12 mouse cellular contexts compared by ENCODE assay signal in genomic region chr5:99354640-99355132, GRCm38 (mm10).
DNase-seq lines count a peak whose midpoint lies in the region; ATAC-seq and TF ChIP-seq lines count a peak whose summit lies in the region.
"Had no signal": no experiment of that assay in that cellular context is flagged by ENCODE, and none has a peak within 500 bp of the region (broad histone marks: within the 10 kb centered on the region; RNA-seq: fewer than 3 reads in every experiment).

No protein-coding gene starts in this region.

- ATAC-seq in embryonic facial prominence, embryonic 15.5 days (ENCODE audit: insufficient number of reproducible peaks, low FRiP score, low TSS enrichment, low read depth), result no peak; the same call in 1 of the 2 replicates
- peak; percentile 63 for ATAC-seq in intestine, embryonic 16.5 days
- ATAC-seq in stomach, embryonic 16.5 days (ENCODE audit: insufficient read depth, low FRiP score), result peak; percentile 70
- ATAC-seq in hindbrain, postnatal 0 days, result no peak
- ATAC-seq: activated CD4-positive, CD25-positive, alpha-beta regulatory T cell, adult 4 months had no signal

- intact Hi-C loops in left cerebral cortex, postnatal 14 days (cut with DNase I), result no loop called here
- intact Hi-C loops in left cerebral cortex, postnatal 36 days (cut with DNase I), result loop anchor here (5.0 kb wide), 1 partner anchor 102 kb away; no protein-coding TSS in a partner anchor

- peak overlapping the region; percentile 55 for H3K27ac ChIP-seq in embryonic facial prominence, embryonic 15.5 days (replicated peaks)
- H3K27ac ChIP-seq in intestine, embryonic 16.5 days (ENCODE audit: low read length), result peak overlapping the region; percentile 23; the same call in 1 of the 2 replicates
- H3K27ac ChIP-seq in stomach, embryonic 16.5 days (ENCODE audit: low read length), result peak overlapping the region; percentile 57
- H3K27ac ChIP-seq in hindbrain, postnatal 0 days, result no peak overlapping the region
- H3K27ac ChIP-seq: kidney, postnatal 0 days; midbrain, embryonic 12.5 days; neural tube, embryonic 13.5 days had no signal

- no peak for TF ChIP-seq CTCF in hindbrain, postnatal 0 days (IDR thresholded peaks at IDR 0.05; ENCODE audit: low read depth)

- H3K4me3 ChIP-seq in embryonic facial prominence, embryonic 15.5 days (replicated peaks), result no peak overlapping the region
- H3K4me3 ChIP-seq in intestine, embryonic 16.5 days (ENCODE audit: low read length), result no peak overlapping the region
- H3K4me3 ChIP-seq in stomach, embryonic 16.5 days (replicated peaks; ENCODE audit: low read length), result no peak overlapping the region
- no peak overlapping the region for H3K4me3 ChIP-seq in hindbrain, postnatal 0 days (ENCODE audit: low read length)
- H3K4me3 ChIP-seq: midbrain, embryonic 12.5 days; neural tube, embryonic 13.5 days had no signal

- no peaks in the 10 kb centered on the region for H3K4me1 ChIP-seq in embryonic facial prominence, embryonic 15.5 days
- peaks cover 3% of the 10 kb centered on the region; the same call in 1 of the 2 replicates for H3K4me1 ChIP-seq in intestine, embryonic 16.5 days (ENCODE audit: control insufficient read depth, insufficient read depth, low read length)
- H3K4me1 ChIP-seq in stomach, embryonic 16.5 days (ENCODE audit: control insufficient read depth, insufficient read depth, low read length), result peaks cover 4% of the 10 kb centered on the region
- H3K4me1 ChIP-seq in hindbrain, postnatal 0 days (ENCODE audit: insufficient read depth, low read length), result no peaks in the 10 kb centered on the region
- H3K4me1 ChIP-seq: midbrain, embryonic 12.5 days; neural tube, embryonic 13.5 days had no signal

- H3K4me2 ChIP-seq in embryonic facial prominence, embryonic 15.5 days (replicated peaks), result no peak overlapping the region
- H3K4me2 ChIP-seq in intestine, embryonic 16.5 days (ENCODE audit: low read depth, low read length), result no peak overlapping the region
- no peak overlapping the region for H3K4me2 ChIP-seq in stomach, embryonic 16.5 days (ENCODE audit: low read depth, low read length)
- no peak overlapping the region for H3K4me2 ChIP-seq in hindbrain, postnatal 0 days (ENCODE audit: low read depth, low read length)
- H3K4me2 ChIP-seq: midbrain, embryonic 12.5 days; neural tube, embryonic 13.5 days had no signal

- H3K9ac ChIP-seq in embryonic facial prominence, embryonic 15.5 days, result no peak overlapping the region
- H3K9ac ChIP-seq in intestine, embryonic 16.5 days (ENCODE audit: low read depth, low read length), result no peak overlapping the region
- no peak overlapping the region for H3K9ac ChIP-seq in stomach, embryonic 16.5 days (ENCODE audit: low read length)
- H3K9ac ChIP-seq in hindbrain, postnatal 0 days (replicated peaks; ENCODE audit: low read length), result no peak overlapping the region
- H3K9ac ChIP-seq: midbrain, embryonic 12.5 days; neural tube, embryonic 13.5 days had no signal

- H3K27me3 ChIP-seq in embryonic facial prominence, embryonic 15.5 days, result no peaks in the 10 kb centered on the region
- no peaks in the 10 kb centered on the region for H3K27me3 ChIP-seq in intestine, embryonic 16.5 days (replicated peaks; ENCODE audit: control insufficient read depth, insufficient read depth, low read length)
- H3K27me3 ChIP-seq in stomach, embryonic 16.5 days (ENCODE audit: control insufficient read depth, insufficient read depth, low read length), result no peaks in the 10 kb centered on the region
- H3K27me3 ChIP-seq in hindbrain, postnatal 0 days (ENCODE audit: insufficient read depth, low read length), result no peaks in the 10 kb centered on the region
- H3K27me3 ChIP-seq: midbrain, embryonic 12.5 days; neural tube, embryonic 13.5 days had no signal

- no peaks in the 10 kb centered on the region for H3K36me3 ChIP-seq in embryonic facial prominence, embryonic 15.5 days
- no peaks in the 10 kb centered on the region for H3K36me3 ChIP-seq in intestine, embryonic 16.5 days (ENCODE audit: control insufficient read depth, insufficient read depth, low read length)
- no peaks in the 10 kb centered on the region for H3K36me3 ChIP-seq in stomach, embryonic 16.5 days (ENCODE audit: control insufficient read depth, insufficient read depth, low read length)
- no peaks in the 10 kb centered on the region for H3K36me3 ChIP-seq in hindbrain, postnatal 0 days (ENCODE audit: insufficient read depth, low read length)
- H3K36me3 ChIP-seq: midbrain, embryonic 12.5 days; neural tube, embryonic 13.5 days had no signal

- WGBS in embryonic facial prominence, embryonic 15.5 days, result 22% methylated on average over 5 of the region's 5 CpGs
- WGBS in intestine, embryonic 16.5 days, result 27% methylated on average over 5 of the region's 5 CpGs
- WGBS in stomach, embryonic 16.5 days, result 18% methylated on average over 5 of the region's 5 CpGs
- WGBS in hindbrain, postnatal 0 days, result 54% methylated on average over 5 of the region's 5 CpGs

- peak; percentile 42 to 62 for DNase-seq in left cerebral cortex, postnatal 14 days (ENCODE audit: low spot score in 2 of 2)
- DNase-seq in left cerebral cortex, postnatal 36 days (ENCODE audit: low spot score in 2 of 2), result no peak
- DNase-seq in cerebellum, postnatal 10 days, result no peak
- no peak for DNase-seq in hindbrain, postnatal 0 days (ENCODE audit: low spot score)
- DNase-seq: thymus, postnatal 14 days had no signal

- no peaks in the 10 kb centered on the region for H3K9me3 ChIP-seq in embryonic facial prominence, embryonic 15.5 days (replicated peaks)
- no peaks in the 10 kb centered on the region for H3K9me3 ChIP-seq in intestine, embryonic 16.5 days (ENCODE audit: control insufficient read depth, low read length)
- no peaks in the 10 kb centered on the region for H3K9me3 ChIP-seq in stomach, embryonic 16.5 days (replicated peaks; ENCODE audit: control insufficient read depth, low read length)
- no peaks in the 10 kb centered on the region for H3K9me3 ChIP-seq in hindbrain, postnatal 0 days (ENCODE audit: low read length)
- H3K9me3 ChIP-seq: midbrain, embryonic 12.5 days; neural tube, embryonic 13.5 days had no signal

Comparison
In these comparisons a context has a peak if more than half of its experiments do, and no peak if none do; other contexts are left out.
1. DNase-seq: peak in left cerebral cortex, postnatal 14 days (2 of 2); none in left cerebral cortex, postnatal 36 days (0 of 2), cerebellum, postnatal 10 days (0 of 2) and hindbrain, postnatal 0 days (single experiment).
2. ATAC-seq: peak in intestine, embryonic 16.5 days (single experiment) and stomach, embryonic 16.5 days (single experiment); none in embryonic facial prominence, embryonic 15.5 days (single experiment) and hindbrain, postnatal 0 days (single experiment).